Mouse (Mus musculus) hindbrain, postnatal 0 days (tissue): ENCODE measurements around the gene Wdfy3. TPM values are rescaled to one million over a fixed set of nuclear protein-coding genes. Genes with fewer than 3 reads are reported as not detected.
"Not testable (repeated sequence)": the region's sequence is repeated elsewhere in the genome, so short reads cannot be mapped to it uniquely, and the experiment has no call there.

Source experiments
- ATAC-seq: fragments of 200-750 bp; cut with Nextera tagmentation; 2 replicates; pipeline ENCODE4 v1.8.0; 2017; ENCODE audit warnings: mild to moderate bottlenecking, moderate TSS enrichment, moderate library complexity
- DNase-seq: peaks from one replicate; pipeline ENCODE4 v3.0.0-alpha.2; 2015; ENCODE audit warnings: low spot score
- H3K27ac ChIP-seq: fragments of 300-500 bp; sonication (generic); 2 replicates; pipeline ENCODE4 v1.5.1; 2014; ENCODE audit warnings: mild to moderate bottlenecking
- H3K27me3 ChIP-seq: fragments of 300-500 bp; sonication (generic); 2 replicates; pipeline ENCODE4 v1.6.1; 2014; ENCODE audit warnings: low read length, mixed read lengths; ENCODE audit not compliant: insufficient read depth
- H3K36me3 ChIP-seq: fragments of 300-500 bp; sonication (generic); 2 replicates; pipeline ENCODE4 v1.6.1; 2014; ENCODE audit warnings: low read length, mixed read lengths; ENCODE audit not compliant: insufficient read depth
- H3K4me1 ChIP-seq: fragments of 300-500 bp; sonication (generic); 2 replicates; pipeline ENCODE4 v1.6.1; 2014; ENCODE audit warnings: antibody characterized with exemption, low read length, mixed read lengths; ENCODE audit not compliant: insufficient read depth
- H3K4me2 ChIP-seq: fragments of 300-500 bp; sonication (generic); 2 replicates; pipeline ENCODE4 v1.6.1; 2014; ENCODE audit warnings: low read depth, mild to moderate bottlenecking, low read length, moderate library complexity, mixed read lengths
- H3K4me3 ChIP-seq: fragments of 300-500 bp; sonication (generic); 2 replicates; pipeline ENCODE4 v1.5.1; 2014; ENCODE audit warnings: low read length
- H3K9ac ChIP-seq: fragments of 300-500 bp; sonication (generic); replicated peaks from 2 replicates; pipeline ENCODE4 v1.6.1; 2014; ENCODE audit warnings: mild to moderate bottlenecking, low read length, moderate library complexity, mixed read lengths
- H3K9me3 ChIP-seq: fragments of 300-500 bp; sonication (generic); 2 replicates; pipeline ENCODE4 v1.6.1; 2016; ENCODE audit warnings: low read length, mixed read lengths
- CTCF ChIP-seq: IDR thresholded peaks from 2 replicates; pipeline ENCODE4 v1.5.1; 2016; ENCODE audit warnings: antibody characterized with exemption, control low read depth, low read depth
- WGBS: fragments of 180-500 bp; shearing (Covaris S2); extraction: QIAGEN DNeasy Blood & Tissue Kit; methylation state at CpG from one replicate; pipeline ENCODE4 v1.1.7; 2014; 5-methylcytosine and 5-hydroxymethylcytosine counted together
- polyA plus RNA-seq: library from polyadenylated mRNA; unstranded; fragments of >200 nt; fragmentation: Nextera tagmentation; extraction: Ambion mirVana; gene quantifications from 2 replicates; pipeline ENCODE4 v1.2.1, GENCODE M21; 2015
- total RNA-seq: library from RNA; depleted of rRNA; stranded (reverse); fragments of >200 nt; gene quantifications from 2 replicates; pipeline ENCODE4 v1.2.3, GENCODE M21; 2014

Wdfy3 gene
- total and polyA plus RNA-seq, 2 experiments from 2014 or later: 15.8 to 83.5 TPM

- no peak for ATAC-seq
- Histone ChIP-seq H3K4me1 (no peaks in the 10 kb centered on the region), H3K36me3 (peaks cover 53% of the 10 kb centered on the region), H3K4me3 (no peak overlapping the region), H3K9ac (no peak overlapping the region), H3K9me3 (no peaks in the 10 kb centered on the region), H3K27me3 (no peaks in the 10 kb centered on the region), H3K27ac (no peak overlapping the region), H3K4me2 (no peak overlapping the region)
- WGBS: 49% methylated on average over 11 of the region's 11 CpGs
- TF ChIP-seq CTCF: no peak
- DNase-seq: no peak
Observed at GRCm38 (mm10) chr5:101923710-101924109, 146.0 kb downstream of the Wdfy3 start.

- no peak overlapping the region for H3K4me2 ChIP-seq
- ATAC-seq: no peak
- WGBS: 84% methylated on average over 5 of the region's 5 CpGs
Observed at GRCm38 (mm10) chr5:101919559-101919958, 150.2 kb downstream of the Wdfy3 start.

GRCm38 (mm10) chr5:101909468-101909867 lies 160.3 kb downstream of the Wdfy3 start:
- DNase-seq (no peak), ATAC-seq (no peak)
- no peak overlapping the region for H3K27ac ChIP-seq
- no peak overlapping the region for H3K9ac ChIP-seq
- H3K4me2 ChIP-seq: no peak overlapping the region
- H3K9me3 ChIP-seq: no peaks in the 10 kb centered on the region
- H3K4me3 ChIP-seq: no peak overlapping the region
- no peak for TF ChIP-seq CTCF
- H3K27me3 ChIP-seq: no peaks in the 10 kb centered on the region
- peaks cover 71% of the 10 kb centered on the region for H3K36me3 ChIP-seq
- 94% methylated on average over 10 of the region's 10 CpGs for WGBS
- H3K4me1 ChIP-seq: no peaks in the 10 kb centered on the region

More at GRCm38 (mm10) chr5:101919559-101919958, 150.2 kb downstream of the Wdfy3 start:
- Histone ChIP-seq H3K36me3 (peaks cover 53% of the 10 kb centered on the region), H3K4me3 (no peak overlapping the region), H3K9me3 (no peaks in the 10 kb centered on the region), H3K4me1 (no peaks in the 10 kb centered on the region), H3K9ac (no peak overlapping the region), H3K27me3 (no peaks in the 10 kb centered on the region), H3K27ac (no peak overlapping the region)
- no peak for TF ChIP-seq CTCF
- DNase-seq: no peak

- DNase-seq: no peak
- Histone ChIP-seq H3K27me3 (no peaks in the 10 kb centered on the region), H3K4me3 (no peak overlapping the region), H3K4me1 (no peaks in the 10 kb centered on the region), H3K36me3 (peaks cover 73% of the 10 kb centered on the region), H3K27ac (no peak overlapping the region), H3K4me2 (no peak overlapping the region), H3K9ac (no peak overlapping the region), H3K9me3 (no peaks in the 10 kb centered on the region)
- no peak for ATAC-seq
- WGBS: 96% methylated on average over 3 of the region's 3 CpGs
- no peak for TF ChIP-seq CTCF
Observed at GRCm38 (mm10) chr5:101905624-101906023, 164.1 kb downstream of the Wdfy3 start.

GRCm38 (mm10) chr5:101904841-101905240 lies 164.9 kb downstream of the Wdfy3 start:
- not testable (repeated sequence) for H3K4me2 ChIP-seq, DNase-seq, H3K27me3 ChIP-seq, H3K9ac ChIP-seq, H3K4me1 ChIP-seq, H3K4me3 ChIP-seq, H3K9me3 ChIP-seq, ATAC-seq, H3K27ac ChIP-seq
- peaks cover 73% of the 10 kb centered on the region for H3K36me3 ChIP-seq
- 75% methylated on average over 4 of the region's 4 CpGs for WGBS

GRCm38 (mm10) chr5:101902686-101903085 lies 167.0 kb downstream of the Wdfy3 start:
- ATAC-seq (no peak), DNase-seq (no peak)
- H3K4me3 ChIP-seq: no peak overlapping the region
- no peaks in the 10 kb centered on the region for H3K27me3 ChIP-seq
- H3K36me3 ChIP-seq: peaks cover 61% of the 10 kb centered on the region
- no peak overlapping the region for H3K9ac ChIP-seq
- no peaks in the 10 kb centered on the region for H3K9me3 ChIP-seq
- WGBS: 100% methylated on average over 1 of the region's 1 CpGs
- H3K4me2 ChIP-seq: no peak overlapping the region
- H3K4me1 ChIP-seq: no peaks in the 10 kb centered on the region
- no peak for TF ChIP-seq CTCF
- H3K27ac ChIP-seq: no peak overlapping the region

- Histone ChIP-seq H3K27ac (no peak overlapping the region), H3K36me3 (peaks cover 62% of the 10 kb centered on the region), H3K4me1 (no peaks in the 10 kb centered on the region), H3K4me2 (no peak overlapping the region), H3K27me3 (no peaks in the 10 kb centered on the region), H3K4me3 (no peak overlapping the region), H3K9me3 (no peaks in the 10 kb centered on the region), H3K9ac (no peak overlapping the region)
- WGBS: 94% methylated on average over 15 of the region's 15 CpGs
- no peak for TF ChIP-seq CTCF
- ATAC-seq (no peak), DNase-seq (no peak)
Observed at GRCm38 (mm10) chr5:101899981-101900380, 169.7 kb downstream of the Wdfy3 start.
